Mouse (Mus musculus) lung, postnatal 0 days (tissue): ENCODE measurements around the gene Dysf. TPM values are rescaled to one million over a fixed set of nuclear protein-coding genes. Genes with fewer than 3 reads are reported as not detected.
"Not testable (repeated sequence)": the region's sequence is repeated elsewhere in the genome, so short reads cannot be mapped to it uniquely, and the experiment has no call there.

ENCODE experiments used
- ATAC-seq: fragments of 200-750 bp; cut with Nextera tagmentation; 2 replicates; pipeline ENCODE4 v1.8.0; 2017; ENCODE audit warnings: moderate library complexity
- DNase-seq: peaks from one replicate; pipeline ENCODE4 v3.0.0-alpha.2; 2016; ENCODE audit warnings: low spot score
- H3K27ac ChIP-seq: fragments of 300-500 bp; sonication (generic); 2 replicates; pipeline ENCODE4 v1.5.1; 2014; ENCODE audit warnings: antibody characterized with exemption, mild to moderate bottlenecking, low read length, mixed read lengths
- H3K27me3 ChIP-seq: fragments of 300-500 bp; sonication (generic); replicated peaks from 2 replicates; pipeline ENCODE4 v1.6.1; 2014; ENCODE audit warnings: low read length, mixed read lengths; ENCODE audit not compliant: insufficient read depth
- H3K36me3 ChIP-seq: fragments of 300-500 bp; sonication (generic); 2 replicates; pipeline ENCODE4 v1.6.1; 2014; ENCODE audit warnings: low read length, mixed read lengths; ENCODE audit not compliant: insufficient read depth
- H3K4me1 ChIP-seq: fragments of 300-500 bp; sonication (generic); 2 replicates; pipeline ENCODE4 v1.6.1; 2014; ENCODE audit warnings: antibody characterized with exemption, low read depth, low read length, mixed read lengths; ENCODE audit not compliant: insufficient read depth
- H3K4me2 ChIP-seq: fragments of 300-500 bp; sonication (generic); replicated peaks from 2 replicates; pipeline ENCODE4 v1.6.1; 2014; ENCODE audit warnings: low read depth, mild to moderate bottlenecking, low read length, moderate library complexity, mixed read lengths
- H3K4me3 ChIP-seq: fragments of 300-500 bp; sonication (generic); 2 replicates; pipeline ENCODE4 v1.5.1; 2014; ENCODE audit warnings: low read depth, low read length
- H3K9ac ChIP-seq: fragments of 300-500 bp; sonication (generic); replicated peaks from 2 replicates; pipeline ENCODE4 v1.6.1; 2014; ENCODE audit warnings: low read depth, mild to moderate bottlenecking
- H3K9me3 ChIP-seq: fragments of 300-500 bp; sonication (generic); 2 replicates; pipeline ENCODE4 v1.6.1; 2016; ENCODE audit warnings: low read length, mixed read lengths
- CTCF ChIP-seq: IDR thresholded peaks from 2 replicates; pipeline ENCODE4 v1.5.1; 2016; ENCODE audit warnings: antibody characterized with exemption, mild to moderate bottlenecking
- EP300 ChIP-seq: IDR thresholded peaks from 2 replicates; pipeline ENCODE4 v1.6.1; 2016; ENCODE audit warnings: antibody characterized with exemption, mild to moderate bottlenecking, control low read depth
- WGBS: fragments of 180-500 bp; shearing (Covaris S2); extraction: QIAGEN DNeasy Blood & Tissue Kit; methylation state at CpG from one replicate; pipeline ENCODE4 v1.1.7; 2014; 5-methylcytosine and 5-hydroxymethylcytosine counted together
- polyA plus RNA-seq: library from polyadenylated mRNA; unstranded; fragments of >200 nt; fragmentation: Nextera tagmentation; extraction: Ambion mirVana; gene quantifications from 2 replicates; pipeline ENCODE4 v1.2.1, GENCODE M21; 2015

The Dysf gene
- polyA plus RNA-seq, 1 experiment from 2014 or later, result 6.6 TPM

DNA sequence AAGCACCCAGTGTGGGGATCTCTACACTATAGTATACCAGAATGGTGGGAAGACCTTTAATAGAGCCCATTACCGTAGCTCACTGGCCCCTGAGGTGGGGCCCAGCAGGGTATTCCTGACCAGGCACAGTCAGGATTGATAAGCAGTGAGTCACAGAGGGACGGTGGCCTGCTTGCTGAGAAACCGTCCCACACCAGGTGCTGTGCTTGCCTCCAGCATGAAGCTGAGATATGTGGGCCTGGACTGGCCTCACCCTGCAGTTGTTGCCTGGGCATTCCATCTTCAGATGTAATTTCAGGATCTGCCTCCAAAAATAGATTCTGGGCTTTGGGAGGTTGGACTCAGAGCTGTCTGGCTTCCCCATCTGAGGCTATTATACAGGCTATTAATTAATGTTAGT, 13.6 kb downstream of the Dysf start:
- Histone ChIP-seq H3K4me2 (no peak overlapping the region), H3K27ac (no peak overlapping the region), H3K4me1 (no peaks in the 10 kb centered on the region), H3K36me3 (no peaks in the 10 kb centered on the region), H3K9me3 (no peaks in the 10 kb centered on the region), H3K27me3 (peaks cover 2% of the 10 kb centered on the region; the same call in 1 of the 2 replicates), H3K9ac (no peak overlapping the region), H3K4me3 (no peak overlapping the region)
- DNase-seq, result no peak
- no peak for TF ChIP-seq CTCF
- TF ChIP-seq EP300, result no peak
- no peak for ATAC-seq
- WGBS, result 67% methylated on average over 3 of the region's 3 CpGs

- 0 out of 2 replicates have a peak, but pooled peaks cover 2% of the 10 kb centered on the region for H3K27me3 ChIP-seq
- TF ChIP-seq CTCF, result no peak
- H3K36me3 ChIP-seq, result no peaks in the 10 kb centered on the region
- no peaks in the 10 kb centered on the region for H3K4me1 ChIP-seq
- H3K27ac ChIP-seq, result no peak overlapping the region
- no peaks in the 10 kb centered on the region for H3K9me3 ChIP-seq
- WGBS, result 82% methylated on average over 3 of the region's 3 CpGs
- no peak overlapping the region for H3K4me2 ChIP-seq
- ATAC-seq (no peak), DNase-seq (no peak)
- no peak overlapping the region for H3K9ac ChIP-seq
- no peak overlapping the region for H3K4me3 ChIP-seq
These were observed 17.2 kb downstream of the Dysf start for GRCm38 (mm10) chr6:84025636-84026035.

DNA sequence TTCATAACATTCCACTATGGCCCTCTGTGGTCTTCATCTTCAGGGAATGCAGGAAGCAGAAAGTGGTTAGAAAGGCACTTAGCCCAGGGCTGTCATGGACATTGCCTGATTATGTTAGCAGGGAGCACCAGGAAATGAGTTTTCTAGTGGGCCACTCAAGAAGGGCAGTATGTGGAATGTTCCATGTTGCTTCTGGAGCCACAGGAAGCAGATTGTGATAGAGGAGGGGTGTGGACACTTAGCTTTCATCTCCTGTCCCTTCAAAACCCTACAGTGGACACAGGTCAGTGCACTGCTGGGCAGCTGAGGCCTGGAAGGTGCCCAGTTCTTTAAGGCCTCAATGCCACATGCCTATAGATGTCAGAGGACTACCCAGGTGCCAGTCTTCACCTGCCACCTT, 20.4 kb downstream of the Dysf start:
- no peak overlapping the region for H3K4me3 ChIP-seq
- TF ChIP-seq EP300 (no peak), CTCF (no peak)
- no peak overlapping the region for H3K27ac ChIP-seq
- no peaks in the 10 kb centered on the region for H3K4me1 ChIP-seq
- DNase-seq, result no peak
- H3K36me3 ChIP-seq, result no peaks in the 10 kb centered on the region
- H3K9ac ChIP-seq, result no peak overlapping the region
- H3K9me3 ChIP-seq, result no peaks in the 10 kb centered on the region
- peak; percentile 35; the same call in 1 of the 2 replicates for ATAC-seq
- no peak overlapping the region for H3K4me2 ChIP-seq
- H3K27me3 ChIP-seq, result no peaks in the 10 kb centered on the region

- no peak overlapping the region for H3K4me3 ChIP-seq
- H3K9ac ChIP-seq, result no peak overlapping the region
- 89% methylated on average over 7 of the region's 7 CpGs for WGBS
- H3K27ac ChIP-seq, result no peak overlapping the region
- ATAC-seq (no peak), DNase-seq (no peak)
- H3K4me1 ChIP-seq, result no peaks in the 10 kb centered on the region
- H3K27me3 ChIP-seq, result no peaks in the 10 kb centered on the region
- no peaks in the 10 kb centered on the region for H3K9me3 ChIP-seq
- TF ChIP-seq CTCF (no peak), EP300 (no peak)
- no peak overlapping the region for H3K4me2 ChIP-seq
- no peaks in the 10 kb centered on the region for H3K36me3 ChIP-seq
These were observed 21.4 kb downstream of the Dysf start for GRCm38 (mm10) chr6:84029775-84030174.

DNA sequence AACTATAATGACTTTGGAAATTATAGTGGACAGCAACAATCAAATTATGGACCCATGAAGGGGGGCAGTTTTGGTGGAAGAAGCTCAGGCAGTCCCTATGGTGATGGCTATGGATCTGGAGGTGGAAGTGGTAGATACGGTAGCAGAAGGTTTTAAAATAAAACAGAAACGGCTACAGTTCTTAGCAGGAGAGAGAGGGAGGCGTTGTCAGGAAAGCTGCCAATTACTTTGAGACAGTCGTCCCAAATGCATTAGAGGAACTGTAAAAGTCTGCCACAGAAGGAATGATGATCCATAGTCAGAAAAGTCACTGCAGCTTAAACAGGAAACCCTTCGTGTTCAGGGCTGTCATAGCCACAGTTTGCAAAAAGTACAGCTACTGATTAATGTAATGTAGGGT, 24.1 kb downstream of the Dysf start:
- H3K9me3 ChIP-seq, H3K27ac ChIP-seq, DNase-seq, H3K4me1 ChIP-seq, ATAC-seq, H3K27me3 ChIP-seq, H3K4me2 ChIP-seq, H3K9ac ChIP-seq, H3K36me3 ChIP-seq, H3K4me3 ChIP-seq: not testable (repeated sequence)
- WGBS, result 32% methylated on average over 5 of the region's 5 CpGs

GRCm38 (mm10) chr6:84043251-84043940, 35.0 kb downstream of the Dysf start:
- H3K36me3 ChIP-seq, result no peaks in the 10 kb centered on the region
- no peaks in the 10 kb centered on the region for H3K27me3 ChIP-seq
- no peak for TF ChIP-seq EP300
- no peak for TF ChIP-seq CTCF
- H3K4me2 ChIP-seq, result no peak overlapping the region
- ATAC-seq (no peak), DNase-seq (no peak)
- no peak overlapping the region for H3K27ac ChIP-seq
- H3K9ac ChIP-seq, result no peak overlapping the region
- WGBS, result 66% methylated on average over 6 of the region's 6 CpGs
- no peaks in the 10 kb centered on the region for H3K4me1 ChIP-seq
- H3K4me3 ChIP-seq, result no peak overlapping the region
- no peaks in the 10 kb centered on the region for H3K9me3 ChIP-seq

GRCm38 (mm10) chr6:84044679-84045078, 36.3 kb downstream of the Dysf start:
- H3K27me3 ChIP-seq, result no peaks in the 10 kb centered on the region
- 74% methylated on average over 3 of the region's 3 CpGs for WGBS
- no peaks in the 10 kb centered on the region for H3K36me3 ChIP-seq
- H3K4me2 ChIP-seq, result no peak overlapping the region
- ATAC-seq (no peak), DNase-seq (no peak)
- no peak overlapping the region for H3K27ac ChIP-seq
- no peaks in the 10 kb centered on the region for H3K4me1 ChIP-seq
- no peak overlapping the region for H3K4me3 ChIP-seq
- no peaks in the 10 kb centered on the region for H3K9me3 ChIP-seq
- TF ChIP-seq CTCF (no peak), EP300 (no peak)
- H3K9ac ChIP-seq, result no peak overlapping the region
